Mouse (Mus musculus) small intestine, adult 2 months (tissue): ENCODE results near the gene Cyp4f15.
"Not testable (repeated sequence)": the region's sequence is repeated elsewhere in the genome, so short reads cannot be mapped to it uniquely, and the experiment has no call there.

Experiments used
- CTCF ChIP-seq: fragments of 200-500 bp; IDR thresholded peaks from 2 replicates; pipeline ENCODE4 v1.5.1; 2012; ENCODE audit warnings: low read depth, mild to moderate bottlenecking, control low read depth, inconsistent platforms, low read length, moderate library complexity, mixed read lengths; ENCODE audit not compliant: insufficient replicate concordance, insufficient read length; ENCODE audit errors: extremely low read depth
- POLR2A ChIP-seq: fragments of 200-500 bp; IDR thresholded peaks from 2 replicates; pipeline ENCODE4 v1.6.1; 2012; ENCODE audit warnings: low read depth, mild to moderate bottlenecking, control low read depth, inconsistent platforms, low read length, moderate library complexity

DNA sequence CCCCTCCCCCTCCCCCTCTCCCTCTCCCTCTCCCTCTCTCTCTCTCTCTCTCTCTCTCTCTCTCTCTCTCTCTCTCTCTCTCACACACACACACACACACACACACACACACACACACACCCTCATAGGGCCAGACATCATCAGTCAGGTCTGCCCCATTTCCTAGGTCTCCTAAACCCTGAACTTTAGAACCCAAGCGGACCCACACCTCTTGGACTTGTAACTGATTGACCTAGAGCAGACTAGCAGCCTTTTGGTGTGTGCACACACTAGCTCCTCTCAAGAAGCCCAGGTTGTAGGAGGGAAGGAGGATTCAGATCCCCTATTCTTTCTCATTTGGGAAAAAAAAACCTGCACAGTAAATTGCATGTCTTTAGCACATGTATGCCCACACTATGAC lies 36.7 kb downstream of the Cyp4f15 start:
- not testable (repeated sequence) for TF ChIP-seq POLR2A, CTCF
